Mouse (Mus musculus): ENCODE results near the gene Hrh3. TPM values are rescaled to one million over a fixed set of nuclear protein-coding genes. Genes with fewer than 3 reads are reported as not detected.

Gene Hrh3
- not detected for polyA plus RNA-seq (2015; fragmentation: Illumina TruSeq; extraction: RNeasy Lipid Tissue Mini Kit (QIAGEN cat#74804); ENCODE audit: insufficient read depth, low read depth, low replicate concordance)

DNA sequence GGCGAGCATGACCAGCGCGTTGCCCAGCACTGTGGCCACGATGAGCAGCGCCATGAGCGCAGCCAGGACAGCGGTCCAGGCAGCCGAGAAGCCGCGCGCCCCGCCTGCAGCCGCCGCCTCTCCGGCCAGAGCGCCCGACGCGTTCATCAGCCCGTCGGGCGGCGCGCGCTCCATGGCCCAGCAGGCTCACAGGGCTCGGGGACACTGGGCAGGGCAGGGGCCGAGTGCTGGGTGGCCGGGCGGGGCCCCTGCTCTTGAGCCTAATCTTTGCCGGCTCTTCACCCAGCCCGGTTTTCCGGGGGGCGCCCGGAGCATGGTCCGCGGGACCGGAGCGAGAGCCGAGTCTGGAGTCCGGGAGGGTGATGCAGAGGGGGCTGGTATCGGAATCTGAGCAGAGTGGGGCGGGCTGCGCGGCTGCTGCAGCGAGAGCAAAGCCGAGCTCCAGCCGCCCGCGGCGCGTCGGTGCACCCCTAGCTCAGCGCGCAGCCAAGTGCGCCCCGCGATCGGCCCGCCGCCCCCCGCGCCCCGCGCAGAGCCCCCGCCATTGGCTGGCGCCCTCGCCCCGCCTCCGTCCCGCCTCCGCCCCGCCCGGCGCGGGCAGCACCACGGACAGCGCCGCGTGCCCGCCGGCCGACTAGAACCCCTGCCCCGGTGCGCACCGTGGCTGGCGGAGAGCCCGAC, at the start of gene Hrh3:
Gene Hrh3, minus strand, starts transcription at position 511 of the 681 bp plus-strand sequence.

DNA sequence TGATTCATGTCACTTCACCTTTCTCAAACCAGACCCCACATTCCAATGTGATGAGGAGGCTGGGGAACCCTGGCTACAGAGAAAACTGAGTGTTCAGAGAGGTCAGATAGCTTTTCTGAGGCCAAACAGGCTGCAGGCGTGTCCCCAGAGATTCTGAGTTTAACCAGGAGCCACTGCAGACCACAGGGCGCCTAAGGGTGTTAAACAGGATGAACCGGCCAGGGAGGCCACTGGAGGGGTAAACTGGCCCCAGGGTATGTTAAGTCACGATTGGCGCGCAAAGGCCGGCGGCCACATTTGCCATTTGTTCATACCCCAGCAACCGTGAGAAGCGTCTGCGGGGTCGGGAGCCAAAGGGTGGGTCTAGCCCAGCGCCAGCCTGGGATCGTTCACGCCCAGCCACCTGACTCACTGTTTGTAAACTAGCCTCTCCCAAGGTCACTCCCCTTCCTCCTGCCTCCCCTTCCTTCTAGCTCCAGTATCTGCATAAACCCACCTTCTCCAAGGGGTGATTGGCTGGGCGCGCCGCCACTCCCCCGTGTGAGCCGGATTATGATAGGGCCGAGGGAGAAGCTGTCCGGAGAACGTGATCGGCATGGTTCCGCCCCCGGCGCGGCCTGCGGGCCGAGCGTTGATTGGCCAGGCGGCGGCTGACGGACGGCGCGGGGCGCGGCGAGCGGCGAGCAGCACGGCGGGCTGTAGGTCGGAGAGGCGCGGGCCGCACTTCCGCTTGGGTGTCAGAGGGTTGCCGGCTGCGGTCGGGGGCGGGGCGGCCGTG, 14.6 kb upstream of the Hrh3 start, which contains the start of gene Osbpl2:
Gene Osbpl2, plus strand, starts transcription at position 646 of the 778 bp plus-strand sequence.

DNA sequence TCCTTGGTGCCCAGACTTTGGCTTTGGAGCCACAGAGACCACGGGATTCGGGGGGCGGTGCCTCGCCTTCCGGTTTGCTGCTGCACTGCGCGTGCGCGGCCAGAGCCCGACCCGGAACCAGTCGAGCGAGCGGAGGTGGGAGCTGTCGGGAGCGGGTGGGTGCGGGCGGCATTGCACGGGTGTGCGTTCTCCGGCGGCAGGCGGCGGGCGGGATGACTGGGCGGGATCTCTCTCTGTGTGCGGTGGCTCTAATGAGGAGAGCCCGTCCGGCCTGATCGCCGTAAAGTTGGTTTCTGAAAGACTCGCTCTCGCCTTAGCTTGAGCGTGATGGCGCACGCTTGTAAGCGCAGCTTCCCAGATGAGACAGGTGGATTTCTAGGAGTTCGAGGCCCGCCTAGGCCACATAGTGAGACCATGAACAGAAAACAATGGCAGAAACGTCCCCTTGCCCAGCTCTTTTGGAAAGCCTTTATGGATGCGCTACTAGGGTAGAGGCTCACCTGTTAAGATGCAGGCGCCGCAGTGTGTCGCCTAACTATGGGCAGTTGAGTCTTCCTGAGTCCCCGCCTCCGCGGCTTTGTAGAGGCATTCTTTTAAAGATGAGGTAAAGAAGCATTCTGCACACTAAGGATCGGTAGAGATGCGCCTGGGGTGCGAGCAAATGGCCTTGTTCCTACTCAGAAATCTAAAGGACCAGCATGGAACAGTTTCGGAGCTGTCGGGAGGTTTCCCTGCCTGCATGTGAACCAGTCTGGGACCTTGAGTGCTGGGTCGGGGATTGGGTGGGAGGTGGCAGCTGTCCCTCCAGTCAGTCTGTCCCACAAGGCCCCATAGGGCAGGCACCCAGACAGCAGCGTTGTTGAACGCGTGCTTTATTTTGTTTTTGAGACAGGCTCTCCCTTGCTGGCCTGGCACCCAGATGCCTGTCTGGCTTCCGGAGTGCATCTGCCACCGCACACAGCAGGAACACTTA, 33.5 kb downstream of the Hrh3 start, which contains the start of gene Mtg2:
Gene Mtg2, plus strand, starts transcription at position 108 of the 973 bp plus-strand sequence.

Other genes with a start within 250 kb of the Hrh3 start
- 8.8 TPM for gene Taf4, start 127.8 kb downstream of the Hrh3 start, polyA plus RNA-seq (2015; fragmentation: Illumina TruSeq; extraction: RNeasy Lipid Tissue Mini Kit (QIAGEN cat#74804); ENCODE audit: insufficient read depth, low read depth, low replicate concordance)
- 9.6 TPM for gene Lsm14b, start 79.5 kb downstream of the Hrh3 start, polyA plus RNA-seq (2015; fragmentation: Illumina TruSeq; extraction: RNeasy Lipid Tissue Mini Kit (QIAGEN cat#74804); ENCODE audit: insufficient read depth, low read depth, low replicate concordance)
- gene Psma7, start 62.1 kb downstream of the Hrh3 start, polyA plus RNA-seq (2015; fragmentation: Illumina TruSeq; extraction: RNeasy Lipid Tissue Mini Kit (QIAGEN cat#74804); ENCODE audit: insufficient read depth, low read depth, low replicate concordance), result 46.3 TPM
- gene Ss18l1, start 62.0 kb downstream of the Hrh3 start, polyA plus RNA-seq (2015; fragmentation: Illumina TruSeq; extraction: RNeasy Lipid Tissue Mini Kit (QIAGEN cat#74804); ENCODE audit: insufficient read depth, low read depth, low replicate concordance), result 1.3 TPM
- 8.2 TPM for gene Mtg2, start 33.9 kb downstream of the Hrh3 start, polyA plus RNA-seq (2015; fragmentation: Illumina TruSeq; extraction: RNeasy Lipid Tissue Mini Kit (QIAGEN cat#74804); ENCODE audit: insufficient read depth, low read depth, low replicate concordance)
- gene Osbpl2, start 14.8 kb upstream of the Hrh3 start, polyA plus RNA-seq (2015; fragmentation: Illumina TruSeq; extraction: RNeasy Lipid Tissue Mini Kit (QIAGEN cat#74804); ENCODE audit: insufficient read depth, low read depth, low replicate concordance), result 13.8 TPM
- gene Adrm1, start 67.0 kb upstream of the Hrh3 start, polyA plus RNA-seq (2015; fragmentation: Illumina TruSeq; extraction: RNeasy Lipid Tissue Mini Kit (QIAGEN cat#74804); ENCODE audit: insufficient read depth, low read depth, low replicate concordance), result 27.7 TPM
- gene Lama5, start 121.4 kb upstream of the Hrh3 start, polyA plus RNA-seq (2015; fragmentation: Illumina TruSeq; extraction: RNeasy Lipid Tissue Mini Kit (QIAGEN cat#74804); ENCODE audit: insufficient read depth, low read depth, low replicate concordance), result 23.8 TPM
- 683 TPM for gene Rps21, start 152.9 kb upstream of the Hrh3 start, polyA plus RNA-seq (2015; fragmentation: Illumina TruSeq; extraction: RNeasy Lipid Tissue Mini Kit (QIAGEN cat#74804); ENCODE audit: insufficient read depth, low read depth, low replicate concordance)
- gene Cables2, start 169.0 kb upstream of the Hrh3 start, polyA plus RNA-seq (2015; fragmentation: Illumina TruSeq; extraction: RNeasy Lipid Tissue Mini Kit (QIAGEN cat#74804); ENCODE audit: insufficient read depth, low read depth, low replicate concordance), result 7.8 TPM
- gene Rbbp8nl, start 185.4 kb upstream of the Hrh3 start, polyA plus RNA-seq (2015; fragmentation: Illumina TruSeq; extraction: RNeasy Lipid Tissue Mini Kit (QIAGEN cat#74804); ENCODE audit: insufficient read depth, low read depth, low replicate concordance), result not detected
- 0.72 TPM for gene Gata5, start 230.2 kb upstream of the Hrh3 start, polyA plus RNA-seq (2015; fragmentation: Illumina TruSeq; extraction: RNeasy Lipid Tissue Mini Kit (QIAGEN cat#74804); ENCODE audit: insufficient read depth, low read depth, low replicate concordance)

Data from pancreas, adult 10 weeks (tissue).